Mouse (Mus musculus) cerebellum, adult 2 months (tissue): ENCODE data around the gene Commd6.

ENCODE experiments used
- CTCF ChIP-seq: fragments of 200-500 bp; IDR thresholded peaks from 2 replicates; pipeline ENCODE4 v1.5.1; 2011; ENCODE audit warnings: low read depth, mild to moderate bottlenecking, control low read depth, low read length, moderate library complexity, borderline replicate concordance; ENCODE audit not compliant: insufficient read depth
- POLR2A ChIP-seq: fragments of 200-500 bp; IDR thresholded peaks from 2 replicates; pipeline ENCODE4 v1.6.1; 2011; ENCODE audit warnings: low read length, control low read depth, borderline replicate concordance; ENCODE audit not compliant: insufficient read depth

DNA sequence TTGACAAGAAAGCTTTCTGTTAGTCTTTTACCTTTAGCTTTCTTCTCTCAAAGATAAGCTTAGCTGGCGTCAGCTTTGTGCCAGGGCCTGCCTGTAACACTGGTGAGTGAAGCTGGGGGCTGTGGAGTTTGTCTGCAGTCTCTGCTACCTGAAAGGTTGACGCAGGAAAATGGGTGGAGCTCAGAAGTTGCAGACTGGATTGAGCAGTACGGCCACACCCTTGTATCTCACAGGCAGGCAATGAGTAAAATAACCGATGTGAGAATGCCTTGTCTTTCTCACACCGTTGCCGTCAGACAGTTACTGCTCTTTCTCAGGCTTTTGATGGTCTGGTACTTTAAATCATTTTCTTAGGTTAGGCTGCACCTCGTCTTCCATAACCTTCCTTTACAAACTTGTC, 25.6 kb upstream of the Commd6 start:
- TF ChIP-seq POLR2A (no peak), CTCF (no peak)
